In the genomic region with DNA sequence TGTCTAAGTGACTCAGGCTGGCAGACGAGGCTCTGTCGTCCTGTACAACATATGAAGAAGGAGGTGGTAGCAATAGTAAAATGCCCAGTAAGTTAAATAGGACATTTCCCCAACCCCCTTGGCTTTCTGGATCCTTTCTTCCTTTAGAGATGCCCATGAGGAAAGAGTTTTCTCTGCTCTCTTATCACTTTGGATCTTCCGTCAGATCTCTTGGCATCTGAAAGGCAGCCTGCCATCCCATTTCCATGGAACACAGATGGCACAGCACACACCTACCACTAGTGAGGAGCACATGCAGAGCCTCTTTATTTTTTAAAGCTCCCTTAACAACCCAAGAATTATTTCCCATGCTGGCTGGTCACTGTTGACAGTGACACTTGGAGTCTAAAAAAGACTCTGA, we compare ENCODE assay signal across 21 mouse cellular contexts. TPM values are rescaled to one million over a fixed set of nuclear protein-coding genes. Genes with fewer than 3 reads are reported as not detected.
DNase-seq lines count a peak whose midpoint lies in the region; ATAC-seq and TF ChIP-seq lines count a peak whose summit lies in the region.
"Had no signal": no experiment of that assay in that cellular context is flagged by ENCODE, and none has a peak within 500 bp of the region (broad histone marks: within the 10 kb centered on the region; RNA-seq: fewer than 3 reads in every experiment).

No protein-coding gene starts in this region.

- 80% methylated on average over 3 of the region's 3 CpGs for WGBS in heart, embryonic 10.5 days
- 81% methylated on average over 3 of the region's 3 CpGs for WGBS in heart, adult 2 months

- no peak for TF ChIP-seq POLR2A in heart, adult 2 months (IDR thresholded peaks at IDR 0.05; ENCODE audit: insufficient read depth, low read depth, low read length)

- DNase-seq in frontal cortex, postnatal 10 days (ENCODE audit: low spot score in 2 of 2) = no peak
- peak; percentile 33 for DNase-seq in heart, embryonic 10.5 days (ENCODE audit: low spot score)
- no peak for DNase-seq in heart, adult 2 months
- DNase-seq in left cerebral cortex, postnatal 36 days (ENCODE audit: low spot score in 2 of 2) = peak; percentile 17 to 31
- no peak for DNase-seq in left cerebral cortex, postnatal 10 days (ENCODE audit: extremely low spot score in 1 of 2, low spot score in 2 of 2)
- DNase-seq in telencephalon, adult 2 months (ENCODE audit: low read depth, low spot score) = peak; percentile 66
- DNase-seq in MN1 (ENCODE audit: low spot score) = no peak
- DNase-seq: adrenal gland, postnatal 10 days; cerebellum, adult 11-12 months; cerebellum, adult 9-10 months; cerebellum, postnatal 14 days; gastrocnemius, postnatal 36 days had no signal

- intact Hi-C loops in heart, adult 2 months (cut with DNase I) = no loop called here
- intact Hi-C loops in left cerebral cortex, postnatal 36 days (cut with DNase I) = no loop called here
- intact Hi-C loops in left cerebral cortex, postnatal 10 days (cut with DNase I) = no loop called here

- H3K9me3 ChIP-seq in heart, embryonic 10.5 days = no peaks in the 10 kb centered on the region
- H3K9me3 ChIP-seq: forebrain, embryonic 10.5 days; forebrain, embryonic 13.5 days; heart, embryonic 13.5 days; hindbrain, embryonic 12.5 days; hindbrain, embryonic 15.5 days had no signal

- no peak overlapping the region for H3K27ac ChIP-seq in heart, embryonic 10.5 days
- no peak overlapping the region for H3K27ac ChIP-seq in heart, adult 2 months
- H3K27ac ChIP-seq: forebrain, embryonic 10.5 days; forebrain, embryonic 13.5 days; heart, embryonic 13.5 days; hindbrain, embryonic 12.5 days; hindbrain, embryonic 15.5 days had no signal

- no peaks in the 10 kb centered on the region for H3K79me2 ChIP-seq in heart, adult 2 months (replicated peaks; ENCODE audit: control insufficient read depth, insufficient read depth, low read length)

- no peaks in the 10 kb centered on the region for H3K36me3 ChIP-seq in heart, embryonic 10.5 days
- no peaks in the 10 kb centered on the region for H3K36me3 ChIP-seq in heart, adult 2 months (ENCODE audit: control insufficient read depth, insufficient read depth, low read length)
- H3K36me3 ChIP-seq: forebrain, embryonic 10.5 days; heart, embryonic 13.5 days; hindbrain, embryonic 12.5 days; hindbrain, embryonic 15.5 days had no signal

- H3K4me1 ChIP-seq in heart, embryonic 10.5 days = peaks cover 4% of the 10 kb centered on the region; the same call in 1 of the 2 replicates
- no peaks in the 10 kb centered on the region for H3K4me1 ChIP-seq in heart, adult 2 months (ENCODE audit: control insufficient read depth, insufficient read depth, low read length)
- H3K4me1 ChIP-seq: forebrain, embryonic 13.5 days; hindbrain, embryonic 12.5 days; hindbrain, embryonic 15.5 days had no signal

- no peak overlapping the region for H3K9ac ChIP-seq in heart, adult 2 months (ENCODE audit: low read depth, low read length)
- H3K9ac ChIP-seq: forebrain, embryonic 13.5 days; heart, embryonic 13.5 days; hindbrain, embryonic 12.5 days; hindbrain, embryonic 15.5 days had no signal

- no peak for TF ChIP-seq EP300 in heart, adult 2 months (IDR thresholded peaks at IDR 0.05; ENCODE audit: insufficient read depth, low read depth, low read length)

- no peak for TF ChIP-seq CTCF in heart, adult 2 months (IDR thresholded peaks at IDR 0.05)

- ATAC-seq in frontal cortex, adult (ENCODE audit: low TSS enrichment) = peak; percentile 84
- ATAC-seq: forebrain, embryonic 13.5 days; forebrain, embryonic 16.5 days; intestine, postnatal 0 days; Patski had no signal

- H3K27me3 ChIP-seq in heart, embryonic 10.5 days (ENCODE audit: insufficient read depth, poor library complexity, severe bottlenecking) = no peaks in the 10 kb centered on the region
- H3K27me3 ChIP-seq in heart, adult 2 months (ENCODE audit: control insufficient read depth, insufficient read depth, low read length) = no peaks in the 10 kb centered on the region
- H3K27me3 ChIP-seq: forebrain, embryonic 13.5 days; heart, embryonic 13.5 days; hindbrain, embryonic 12.5 days; hindbrain, embryonic 15.5 days had no signal

- H3K4me3 ChIP-seq in heart, embryonic 10.5 days = no peak overlapping the region
- H3K4me3 ChIP-seq in heart, adult 2 months = no peak overlapping the region
- H3K4me3 ChIP-seq: forebrain, embryonic 10.5 days; forebrain, embryonic 13.5 days; heart, embryonic 13.5 days; hindbrain, embryonic 12.5 days; hindbrain, embryonic 15.5 days had no signal

RNA-seq across cellular contexts. Expression of a gene that starts 22.7 kb away (rescaled TPM):
- polyA plus RNA-seq in heart, embryonic 10.5 days (2016; fragmentation: Nextera tagmentation; extraction: Ambion mirVana) = 30.7 and 35.1 TPM in 2 replicates
- 1 to 10 TPM; 6.9 to 10.0 TPM for total RNA-seq in heart, adult 2 months (2021)
- polyA plus RNA-seq in heart, adult 2 months (2012; rRNA removed) = 12.0 and 12.9 TPM in 2 replicates
- 10 to 100 TPM; 81.8 to 87.0 TPM for total RNA-seq in left cerebral cortex, postnatal 36 days (2021)
- total RNA-seq in left cerebral cortex, postnatal 10 days (2021) = 10 to 100 TPM; 39.1 to 39.3 TPM

Comparison
In these comparisons a context has a peak if more than half of its experiments do, and no peak if none do; other contexts are left out.
1. DNase-seq: peak in heart, embryonic 10.5 days (single experiment), left cerebral cortex, postnatal 36 days (2 of 2) and telencephalon, adult 2 months (single experiment); none in frontal cortex, postnatal 10 days (0 of 2), heart, adult 2 months (0 of 2), left cerebral cortex, postnatal 10 days (0 of 2) and MN1 (single experiment).